Mouse (Mus musculus) left cerebral cortex, adult 8-10 months (tissue): ENCODE measurements around the gene Cd4. TPM values are rescaled to one million over a fixed set of nuclear protein-coding genes. Genes with fewer than 3 reads are reported as not detected.
A peak's percentile ranks its signal among the peaks of the same experiment; 100 is the strongest.

Experiments
- DNase-seq, 2 experiments: peaks; one replicate each; pipeline ENCODE4 v3.0.0; 2022; ENCODE audit warnings: low spot score in 2 of 2
- total RNA-seq, 4 experiments: library from RNA; stranded (reverse); gene quantifications; 2 replicates each; pipeline ENCODE4 v1.2.4; 2022

The Cd4 gene
- total RNA-seq, 4 experiments from 2014 or later: 13.4 to 17.2 (median 15.9) TPM

GRCm38 (mm10) chr6:124885956-124886381 lies 2.1 kb downstream of the Cd4 start:
- no peak for DNase-seq

- no peak for DNase-seq
These were observed 3.1 kb downstream of the Cd4 start for GRCm38 (mm10) chr6:124884714-124885500.

- DNase-seq: no peak
These were observed 4.7 kb downstream of the Cd4 start for GRCm38 (mm10) chr6:124883351-124883750.

- no peak for DNase-seq
These were observed 6.2 kb downstream of the Cd4 start for GRCm38 (mm10) chr6:124881821-124882220.

- DNase-seq: no peak
These were observed 8.6 kb downstream of the Cd4 start for GRCm38 (mm10) chr6:124879390-124879789.

GRCm38 (mm10) chr6:124874348-124874747 lies 13.7 kb downstream of the Cd4 start:
- no peak for DNase-seq

GRCm38 (mm10) chr6:124866560-124866959 lies 21.5 kb downstream of the Cd4 start:
- no peak for DNase-seq

GRCm38 (mm10) chr6:124865766-124866362 lies 22.2 kb downstream of the Cd4 start:
- DNase-seq: no peak

- DNase-seq: peak; percentile 60 to 75
These were observed 24.2 kb downstream of the Cd4 start, which contains the start of gene Gpr162 for GRCm38 (mm10) chr6:124863658-124864298. Gpr162 (minus strand) TSS chr6:124863983.

- peak in 1 of 2 experiments; percentile 34 for DNase-seq
These were observed 24.8 kb downstream of the Cd4 start for GRCm38 (mm10) chr6:124863125-124863657.

GRCm38 (mm10) chr6:124862406-124863124 lies 25.5 kb downstream of the Cd4 start:
- no peak for DNase-seq

GRCm38 (mm10) chr6:124861802-124862201 lies 26.2 kb downstream of the Cd4 start:
- no peak for DNase-seq

- peak in 1 of 2 experiments; percentile 24 for DNase-seq
These were observed 26.8 kb downstream of the Cd4 start for GRCm38 (mm10) chr6:124861266-124861665.

- no peak for DNase-seq
These were observed 27.5 kb downstream of the Cd4 start for GRCm38 (mm10) chr6:124860511-124860910.

GRCm38 (mm10) chr6:124859725-124860124 lies 28.3 kb downstream of the Cd4 start:
- peak; percentile 74 to 89 for DNase-seq

- DNase-seq: no peak
These were observed 29.3 kb downstream of the Cd4 start for GRCm38 (mm10) chr6:124858561-124859318.

- no peak for DNase-seq
These were observed 30.0 kb downstream of the Cd4 start for GRCm38 (mm10) chr6:124857840-124858530.

- DNase-seq: peak; percentile 70 to 86
These were observed 30.8 kb downstream of the Cd4 start, which contains the start of gene P3h3 for GRCm38 (mm10) chr6:124856916-124857839. P3h3 (minus strand) TSS chr6:124857752.

- DNase-seq: peak; percentile 34 to 69
These were observed 31.7 kb downstream of the Cd4 start for GRCm38 (mm10) chr6:124856321-124856720.
